Mouse (Mus musculus): Measurements from ENCODE around the gene Gm525.

- TF ChIP-seq CTCF (IDR thresholded peaks at IDR 0.05; ENCODE audit: borderline replicate concordance, extremely low read depth, insufficient read depth, insufficient read length) (no peak), POLR2A (IDR thresholded peaks at IDR 0.05; ENCODE audit: borderline replicate concordance, extremely low read depth, insufficient read depth, insufficient read length, poor library complexity, severe bottlenecking) (no peak)
Measured at GRCm38 (mm10) chr11:89098930-89099329, 25.3 kb downstream of the Gm525 start.
